Mouse (Mus musculus): ENCODE results near the gene Krt39. TPM values are rescaled to one million over a fixed set of nuclear protein-coding genes. Genes with fewer than 3 reads are reported as not detected.
A peak's percentile ranks its signal among the peaks of the same experiment; 100 is the strongest.

Gene Krt39
- polyA plus RNA-seq, 1 experiment = 0.22 TPM

DNA sequence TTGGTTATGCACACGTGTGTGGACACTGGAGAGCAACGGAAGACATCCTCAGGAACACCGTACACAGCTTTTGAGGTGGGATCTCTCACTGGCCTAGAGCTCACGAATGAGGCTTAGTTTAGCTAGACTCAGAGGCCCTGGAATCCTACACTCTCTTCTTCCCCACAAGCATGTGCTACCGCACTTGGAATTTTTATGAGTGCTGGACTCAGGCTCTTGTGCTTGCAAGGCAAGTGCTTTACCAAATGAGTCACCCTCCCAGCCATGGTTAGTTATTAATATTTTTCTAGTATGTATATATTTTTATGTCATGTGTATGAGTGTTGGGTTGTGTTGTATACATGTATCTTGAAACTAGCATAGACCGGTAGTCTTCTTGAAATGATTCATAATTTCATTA, 49.2 kb downstream of the Krt39 start:
- Histone ChIP-seq H3K4me3 (ENCODE audit: control insufficient read depth, low read depth, low read length) (no peak overlapping the region), H3K4me1 (ENCODE audit: control insufficient read depth, insufficient read depth, low read length) (no peaks in the 10 kb centered on the region), H3K27me3 (ENCODE audit: control insufficient read depth, insufficient read depth, low read length) (no peaks in the 10 kb centered on the region), H3K27ac (ENCODE audit: control insufficient read depth, insufficient read depth, low read depth, low read length) (no peak overlapping the region), H3K36me3 (ENCODE audit: control insufficient read depth, insufficient read depth, low read length) (no peaks in the 10 kb centered on the region)
- TF ChIP-seq CTCF (IDR thresholded peaks at IDR 0.05; ENCODE audit: control insufficient read depth, insufficient read depth, insufficient replicate concordance, low read depth, low read length) = no peak
- no peak for TF ChIP-seq POLR2A (IDR thresholded peaks at IDR 0.05; ENCODE audit: control insufficient read depth, low read depth, low read length)

DNA sequence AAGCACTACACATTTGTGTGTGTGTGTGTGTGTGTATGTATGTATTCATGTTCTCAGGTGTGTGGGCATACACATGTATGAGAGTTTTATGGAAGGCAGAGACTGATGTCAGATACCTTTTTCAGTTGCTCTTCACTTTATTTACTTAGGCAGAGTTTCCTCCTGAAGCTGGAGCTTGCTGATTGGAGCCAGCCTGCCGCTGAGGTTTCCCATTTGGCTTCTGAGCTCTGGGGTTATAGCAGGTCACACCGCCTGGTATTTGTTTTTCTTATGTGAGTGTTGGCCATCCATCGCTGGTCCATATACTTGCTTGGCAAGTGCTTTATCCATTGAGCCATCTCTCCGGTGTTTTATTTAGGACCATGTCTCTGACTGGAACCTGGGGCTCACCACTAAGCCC, 51.9 kb downstream of the Krt39 start:
- H3K27me3 ChIP-seq (ENCODE audit: control insufficient read depth, insufficient read depth, low read length) = no peaks in the 10 kb centered on the region
- no peaks in the 10 kb centered on the region for H3K4me1 ChIP-seq (ENCODE audit: control insufficient read depth, insufficient read depth, low read length)
- no peak overlapping the region for H3K4me3 ChIP-seq (ENCODE audit: control insufficient read depth, low read depth, low read length)
- TF ChIP-seq CTCF (IDR thresholded peaks at IDR 0.05; ENCODE audit: control insufficient read depth, insufficient read depth, insufficient replicate concordance, low read depth, low read length) = no peak
- TF ChIP-seq POLR2A (IDR thresholded peaks at IDR 0.05; ENCODE audit: control insufficient read depth, low read depth, low read length) = no peak
- H3K36me3 ChIP-seq (ENCODE audit: control insufficient read depth, insufficient read depth, low read length) = no peaks in the 10 kb centered on the region
- H3K27ac ChIP-seq (ENCODE audit: control insufficient read depth, insufficient read depth, low read depth, low read length) = no peak overlapping the region

DNA sequence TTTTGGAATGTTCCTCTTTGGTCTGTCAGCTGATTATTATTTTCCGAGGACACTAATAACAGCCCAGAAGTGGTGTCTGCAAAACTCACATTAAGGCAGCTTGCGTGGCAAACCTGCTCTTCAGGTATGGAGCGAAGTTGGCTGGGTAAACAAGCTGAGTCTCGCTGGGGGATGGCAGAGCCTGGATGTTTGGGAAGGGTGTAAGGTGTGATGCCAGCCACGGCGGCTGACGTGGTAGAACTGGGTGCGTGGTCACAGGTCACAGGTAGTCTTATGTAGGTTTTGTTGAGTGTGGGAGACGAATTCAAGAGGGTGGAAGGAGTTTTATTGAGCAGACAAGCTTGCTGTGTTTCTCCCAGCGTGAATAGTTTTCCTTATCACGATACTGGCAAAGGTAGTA, 52.6 kb downstream of the Krt39 start:
- no peak for TF ChIP-seq POLR2A (IDR thresholded peaks at IDR 0.05; ENCODE audit: control insufficient read depth, low read depth, low read length)
- TF ChIP-seq CTCF (IDR thresholded peaks at IDR 0.05; ENCODE audit: control insufficient read depth, insufficient read depth, insufficient replicate concordance, low read depth, low read length) = no peak
- H3K27ac ChIP-seq (ENCODE audit: control insufficient read depth, insufficient read depth, low read depth, low read length) = no peak overlapping the region

DNA sequence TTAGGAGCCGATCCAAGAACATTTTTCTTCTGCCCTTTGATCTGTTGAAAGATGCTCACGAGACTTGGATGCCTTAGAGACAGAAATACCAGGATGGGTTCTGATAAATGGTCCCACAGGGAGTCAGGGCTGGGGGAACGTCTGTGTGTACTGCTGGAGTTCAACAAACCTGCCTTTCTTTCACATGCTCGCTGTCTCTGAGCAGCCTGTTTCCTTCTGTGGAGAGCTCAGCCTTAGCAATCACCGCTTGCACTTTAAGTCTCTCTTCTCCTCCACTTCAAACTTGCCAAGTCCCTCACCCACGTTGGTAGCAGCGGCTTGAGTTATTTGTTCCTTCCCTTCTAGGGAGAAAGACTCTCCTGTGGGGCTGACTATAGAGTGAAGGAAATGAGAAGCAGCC, 54.8 kb downstream of the Krt39 start:
- H3K36me3 ChIP-seq (ENCODE audit: control insufficient read depth, insufficient read depth, low read length) = no peaks in the 10 kb centered on the region
- H3K4me1 ChIP-seq (ENCODE audit: control insufficient read depth, insufficient read depth, low read length) = no peaks in the 10 kb centered on the region
- no peak overlapping the region for H3K27ac ChIP-seq (ENCODE audit: control insufficient read depth, insufficient read depth, low read depth, low read length)
- no peak for TF ChIP-seq POLR2A (IDR thresholded peaks at IDR 0.05; ENCODE audit: control insufficient read depth, low read depth, low read length)
- no peak for TF ChIP-seq CTCF (IDR thresholded peaks at IDR 0.05; ENCODE audit: control insufficient read depth, insufficient read depth, insufficient replicate concordance, low read depth, low read length)
- H3K4me3 ChIP-seq (ENCODE audit: control insufficient read depth, low read depth, low read length) = no peak overlapping the region
- no peaks in the 10 kb centered on the region for H3K27me3 ChIP-seq (ENCODE audit: control insufficient read depth, insufficient read depth, low read length)

More for the DNA sequence above, 52.6 kb downstream of the Krt39 start:
- Histone ChIP-seq H3K4me1 (ENCODE audit: control insufficient read depth, insufficient read depth, low read length) (no peaks in the 10 kb centered on the region), H3K36me3 (ENCODE audit: control insufficient read depth, insufficient read depth, low read length) (no peaks in the 10 kb centered on the region), H3K4me3 (ENCODE audit: control insufficient read depth, low read depth, low read length) (no peak overlapping the region), H3K27me3 (ENCODE audit: control insufficient read depth, insufficient read depth, low read length) (no peaks in the 10 kb centered on the region)

DNA sequence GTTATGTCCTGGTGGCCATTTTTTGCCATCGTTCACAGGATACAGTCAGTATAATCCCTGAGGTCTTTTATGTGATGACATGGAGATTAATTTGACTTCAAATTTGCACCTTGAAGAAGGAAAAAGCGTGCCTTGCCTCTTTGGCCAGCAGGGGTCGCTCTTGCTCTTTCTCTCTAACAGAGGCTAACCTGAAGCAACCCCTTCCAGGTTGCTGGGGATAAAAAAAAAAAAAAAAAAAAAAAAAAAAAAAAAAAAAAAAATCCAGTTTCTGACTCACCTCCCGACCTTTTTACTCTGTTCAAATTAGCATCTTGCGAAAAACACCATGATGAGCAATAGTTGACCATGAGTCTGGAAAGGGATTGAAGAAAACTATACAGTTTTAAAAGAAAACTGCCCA, 56.3 kb downstream of the Krt39 start:
- Histone ChIP-seq H3K4me3 (ENCODE audit: control insufficient read depth, low read depth, low read length) (no peak overlapping the region), H3K36me3 (ENCODE audit: control insufficient read depth, insufficient read depth, low read length) (no peaks in the 10 kb centered on the region), H3K4me1 (ENCODE audit: control insufficient read depth, insufficient read depth, low read length) (no peaks in the 10 kb centered on the region), H3K27ac (ENCODE audit: control insufficient read depth, insufficient read depth, low read depth, low read length) (no peak overlapping the region), H3K27me3 (ENCODE audit: control insufficient read depth, insufficient read depth, low read length) (no peaks in the 10 kb centered on the region)
- TF ChIP-seq POLR2A (IDR thresholded peaks at IDR 0.05; ENCODE audit: control insufficient read depth, low read depth, low read length) = no peak
- peak; percentile 62; the same call in 1 of the 2 replicates for TF ChIP-seq CTCF (IDR thresholded peaks at IDR 0.05; ENCODE audit: control insufficient read depth, insufficient read depth, insufficient replicate concordance, low read depth, low read length)

Other genes starting within 250 kb of the Krt39 start
- 0.15 TPM in 1 of 2 replicates, not detected in the other for gene Krt24, start 236.1 kb downstream of the Krt39 start, polyA plus RNA-seq (2012; rRNA removed)
- gene Krt25, start 198.4 kb downstream of the Krt39 start, polyA plus RNA-seq (2012; rRNA removed) = not detected in 2 replicates
- 0.05 and 0.12 TPM in 2 replicates for gene Krt26, start 183.4 kb downstream of the Krt39 start, polyA plus RNA-seq (2012; rRNA removed)
- gene Krt27, start 170.2 kb downstream of the Krt39 start, polyA plus RNA-seq (2012; rRNA removed) = not detected in 2 replicates
- 0.11 and 0.25 TPM in 2 replicates for gene Krt28, start 146.4 kb downstream of the Krt39 start, polyA plus RNA-seq (2012; rRNA removed)
- 1.8 TPM in 2 replicates for gene Krt10, start 132.0 kb downstream of the Krt39 start, polyA plus RNA-seq (2012; rRNA removed)
- gene Krt12, start 99.1 kb downstream of the Krt39 start, polyA plus RNA-seq (2012; rRNA removed) = 0.07 TPM in 1 of 2 replicates, not detected in the other
- gene Krt20, start 83.2 kb downstream of the Krt39 start, polyA plus RNA-seq (2012; rRNA removed) = 0.06 and 0.14 TPM in 2 replicates
- gene Krt23, start 28.2 kb downstream of the Krt39 start, polyA plus RNA-seq (2012; rRNA removed) = 0.24 and 0.53 TPM in 2 replicates
- not detected in 2 replicates for gene Krt40, start 21.8 kb upstream of the Krt39 start, polyA plus RNA-seq (2012; rRNA removed)
- not detected in 2 replicates for gene Krtap3-3, start 29.5 kb upstream of the Krt39 start, polyA plus RNA-seq (2012; rRNA removed)
- gene Krtap3-2, start 35.5 kb upstream of the Krt39 start, polyA plus RNA-seq (2012; rRNA removed) = not detected in 2 replicates
- gene Gm11939, start 38.1 kb upstream of the Krt39 start, polyA plus RNA-seq (2012; rRNA removed) = not detected in 2 replicates
- 0.48 TPM in 1 of 2 replicates, not detected in the other for gene Krtap3-1, start 45.3 kb upstream of the Krt39 start, polyA plus RNA-seq (2012; rRNA removed)
- not detected in 2 replicates for gene Krtap1-5, start 59.7 kb upstream of the Krt39 start, polyA plus RNA-seq (2012; rRNA removed)
- gene Krtap1-4, start 62.3 kb upstream of the Krt39 start, polyA plus RNA-seq (2012; rRNA removed) = not detected in 2 replicates
- 0.12 TPM in 1 of 2 replicates, not detected in the other for gene Krtap1-3, start 70.0 kb upstream of the Krt39 start, polyA plus RNA-seq (2012; rRNA removed)
- not detected in 2 replicates for gene Krtap9-3, start 76.8 kb upstream of the Krt39 start, polyA plus RNA-seq (2012; rRNA removed)
- gene Gm11938, start 82.0 kb upstream of the Krt39 start, polyA plus RNA-seq (2012; rRNA removed) = not detected in 2 replicates
- not detected in 2 replicates for gene Gm11937, start 88.9 kb upstream of the Krt39 start, polyA plus RNA-seq (2012; rRNA removed)
- 0.13 and 0.26 TPM in 2 replicates for gene Krtap2-4, start 93.5 kb upstream of the Krt39 start, polyA plus RNA-seq (2012; rRNA removed)
- gene Gm11562, start 99.1 kb upstream of the Krt39 start, polyA plus RNA-seq (2012; rRNA removed) = not detected in 2 replicates
- not detected in 2 replicates for gene Krtap4-1, start 106.9 kb upstream of the Krt39 start, polyA plus RNA-seq (2012; rRNA removed)
- gene Krtap4-2, start 113.7 kb upstream of the Krt39 start, polyA plus RNA-seq (2012; rRNA removed) = not detected in 2 replicates
- not detected in 2 replicates for gene Krtap4-7, start 122.8 kb upstream of the Krt39 start, polyA plus RNA-seq (2012; rRNA removed)
- not detected in 2 replicates for gene Gm11555, start 128.9 kb upstream of the Krt39 start, polyA plus RNA-seq (2012; rRNA removed)
- not detected in 2 replicates for gene Gm11563, start 137.6 kb upstream of the Krt39 start, polyA plus RNA-seq (2012; rRNA removed)
- gene Krtap4-6, start 144.6 kb upstream of the Krt39 start, polyA plus RNA-seq (2012; rRNA removed) = 0.15 TPM in 1 of 2 replicates, not detected in the other
- not detected in 2 replicates for gene Gm14190, start 169.4 kb upstream of the Krt39 start, polyA plus RNA-seq (2012; rRNA removed)
- not detected in 2 replicates for gene Gm14180, start 213.0 kb upstream of the Krt39 start, polyA plus RNA-seq (2012; rRNA removed)

Measured in testis, adult 2 months (tissue).